Mouse (Mus musculus) C2C12 (cell line): ENCODE data around the gene Serpinb1a.

Experiments
- CTCF ChIP-seq: IDR thresholded peaks from one replicate; pipeline ENCODE4 v1.5.1; 2011; ENCODE audit not compliant: control insufficient read depth, insufficient read depth, insufficient read length
- FOSL1 ChIP-seq: IDR thresholded peaks from one replicate; pipeline ENCODE4 v1.8.0; 2011; ENCODE audit warnings: mild to moderate bottlenecking, low read length; ENCODE audit not compliant: poor library complexity, insufficient read depth, severe bottlenecking
- MAX ChIP-seq: IDR thresholded peaks from one replicate; pipeline ENCODE4 v1.6.1; 2011; ENCODE audit warnings: mild to moderate bottlenecking, control low read depth
- MYOG ChIP-seq: IDR thresholded peaks from one replicate; pipeline ENCODE4 v1.6.1; 2011; ENCODE audit not compliant: control insufficient read depth, insufficient read length; ENCODE audit errors: extremely low read depth
- USF1 ChIP-seq: IDR thresholded peaks from one replicate; pipeline ENCODE4 v1.6.1; 2011; ENCODE audit warnings: low read depth, mild to moderate bottlenecking, control low read depth, moderate library complexity

DNA sequence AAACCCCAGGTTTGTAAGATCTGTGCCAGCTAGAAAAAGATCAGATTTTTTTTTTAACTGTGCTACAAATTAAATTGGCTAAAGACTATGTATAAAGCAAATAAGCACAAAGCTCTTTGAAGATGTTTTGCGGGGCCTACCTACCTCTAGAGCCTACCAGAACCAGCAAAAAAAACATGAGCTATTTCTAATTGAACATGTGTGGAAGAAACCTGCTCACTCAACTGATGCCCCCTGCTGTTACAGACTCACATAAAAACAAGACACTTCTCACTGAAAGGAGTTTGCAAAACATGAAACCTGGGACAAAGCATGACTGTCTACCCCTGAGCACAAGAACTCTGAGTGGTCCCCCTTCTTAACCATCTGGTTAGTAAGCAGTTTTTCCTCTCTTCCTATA lies 53.9 kb downstream of the Serpinb1a start:
- TF ChIP-seq MAX (no peak), CTCF (no peak), USF1 (no peak), MYOG (no peak), FOSL1 (no peak)
